Mouse (Mus musculus): ENCODE data around the gene Foxj1. TPM values are rescaled to one million over a fixed set of nuclear protein-coding genes. Genes with fewer than 3 reads are reported as not detected.

The Foxj1 gene
- polyA plus RNA-seq, 1 experiment from 2014 or later = 0.12 TPM

Other genes with a start within 250 kb of the Foxj1 start
- 139 and 141 TPM in 2 replicates for gene Wbp2, start 248.4 kb downstream of the Foxj1 start, polyA plus RNA-seq (2014; fragmentation: Nextera tagmentation; extraction: Ambion mirVana)
- gene Trim47, start 208.2 kb downstream of the Foxj1 start, polyA plus RNA-seq (2014; fragmentation: Nextera tagmentation; extraction: Ambion mirVana) = 63.3 and 66.1 TPM in 2 replicates
- gene Trim65, start 204.3 kb downstream of the Foxj1 start, polyA plus RNA-seq (2014; fragmentation: Nextera tagmentation; extraction: Ambion mirVana) = 3.8 and 4.8 TPM in 2 replicates
- gene Mrpl38, start 196.5 kb downstream of the Foxj1 start, polyA plus RNA-seq (2014; fragmentation: Nextera tagmentation; extraction: Ambion mirVana) = 92.3 and 96.6 TPM in 2 replicates
- gene Fbf1, start 167.2 kb downstream of the Foxj1 start, polyA plus RNA-seq (2014; fragmentation: Nextera tagmentation; extraction: Ambion mirVana) = 13.6 and 14.9 TPM in 2 replicates
- 85.1 and 89.4 TPM in 2 replicates for gene Ten1, start 136.5 kb downstream of the Foxj1 start, polyA plus RNA-seq (2014; fragmentation: Nextera tagmentation; extraction: Ambion mirVana)
- gene Acox1, start 136.4 kb downstream of the Foxj1 start, polyA plus RNA-seq (2014; fragmentation: Nextera tagmentation; extraction: Ambion mirVana) = 36.8 and 39.6 TPM in 2 replicates
- gene Evpl, start 97.3 kb downstream of the Foxj1 start, polyA plus RNA-seq (2014; fragmentation: Nextera tagmentation; extraction: Ambion mirVana) = 0.58 and 0.63 TPM in 2 replicates
- 55.5 and 57.7 TPM in 2 replicates for gene Srp68, start 61.2 kb downstream of the Foxj1 start, polyA plus RNA-seq (2014; fragmentation: Nextera tagmentation; extraction: Ambion mirVana)
- not detected in 2 replicates for gene Galr2, start 54.5 kb downstream of the Foxj1 start, polyA plus RNA-seq (2014; fragmentation: Nextera tagmentation; extraction: Ambion mirVana)
- gene Exoc7, start 28.2 kb downstream of the Foxj1 start, polyA plus RNA-seq (2014; fragmentation: Nextera tagmentation; extraction: Ambion mirVana) = 51.1 and 57.8 TPM in 2 replicates
- 8.3 and 8.4 TPM in 2 replicates for gene Rnf157, start 77.6 kb upstream of the Foxj1 start, polyA plus RNA-seq (2014; fragmentation: Nextera tagmentation; extraction: Ambion mirVana)
- 53.4 and 62.9 TPM in 2 replicates for gene Ubald2, start 98.7 kb upstream of the Foxj1 start, polyA plus RNA-seq (2014; fragmentation: Nextera tagmentation; extraction: Ambion mirVana)
- not detected in 2 replicates for gene Qrich2, start 130.8 kb upstream of the Foxj1 start, polyA plus RNA-seq (2014; fragmentation: Nextera tagmentation; extraction: Ambion mirVana)
- 89.8 and 93.4 TPM in 2 replicates for gene Prpsap1, start 158.8 kb upstream of the Foxj1 start, polyA plus RNA-seq (2014; fragmentation: Nextera tagmentation; extraction: Ambion mirVana)
- 2.3 and 2.5 TPM in 2 replicates for gene Sphk1, start 195.5 kb upstream of the Foxj1 start, polyA plus RNA-seq (2014; fragmentation: Nextera tagmentation; extraction: Ambion mirVana)
- 14.4 and 17.1 TPM in 2 replicates for gene Ube2o, start 246.0 kb upstream of the Foxj1 start, polyA plus RNA-seq (2014; fragmentation: Nextera tagmentation; extraction: Ambion mirVana)